Mouse (Mus musculus) brain, embryonic 14.5 days (tissue): ENCODE results near the gene Zfp385b. TPM values are rescaled to one million over a fixed set of nuclear protein-coding genes. Genes with fewer than 3 reads are reported as not detected.

Experiments
- DNase-seq: peaks from one replicate; pipeline ENCODE4 v3.0.0-alpha.2; 2011; ENCODE audit warnings: low read depth
- CTCF ChIP-seq: fragments of 200-500 bp; IDR thresholded peaks from 2 replicates; pipeline ENCODE4 v1.5.1; 2012; ENCODE audit warnings: inconsistent platforms, mild to moderate bottlenecking, moderate library complexity, borderline replicate concordance; ENCODE audit not compliant: insufficient read depth, insufficient read length; ENCODE audit errors: extremely low read depth
- POLR2A ChIP-seq: fragments of 200-500 bp; IDR thresholded peaks from 2 replicates; pipeline ENCODE4 v1.6.1; 2012; ENCODE audit warnings: mild to moderate bottlenecking, inconsistent platforms, borderline replicate concordance; ENCODE audit not compliant: poor library complexity, insufficient read depth, insufficient read length, severe bottlenecking; ENCODE audit errors: extremely low read depth
- polyA plus RNA-seq: library from polyadenylated mRNA; depleted of rRNA; stranded (reverse); fragments of >200 nt; gene quantifications from 2 replicates; pipeline ENCODE4 v1.2.3, GENCODE M21; 2012

The Zfp385b gene
- polyA plus RNA-seq, 1 experiment, result 13.8 TPM

- TF ChIP-seq CTCF (no peak), POLR2A (no peak)
- DNase-seq, result no peak
Measured at GRCm38 (mm10) chr2:77618686-77619085, 200.8 kb downstream of the Zfp385b start.

GRCm38 (mm10) chr2:77610303-77610991, 209.0 kb downstream of the Zfp385b start:
- peak; percentile 27 for DNase-seq

DNA sequence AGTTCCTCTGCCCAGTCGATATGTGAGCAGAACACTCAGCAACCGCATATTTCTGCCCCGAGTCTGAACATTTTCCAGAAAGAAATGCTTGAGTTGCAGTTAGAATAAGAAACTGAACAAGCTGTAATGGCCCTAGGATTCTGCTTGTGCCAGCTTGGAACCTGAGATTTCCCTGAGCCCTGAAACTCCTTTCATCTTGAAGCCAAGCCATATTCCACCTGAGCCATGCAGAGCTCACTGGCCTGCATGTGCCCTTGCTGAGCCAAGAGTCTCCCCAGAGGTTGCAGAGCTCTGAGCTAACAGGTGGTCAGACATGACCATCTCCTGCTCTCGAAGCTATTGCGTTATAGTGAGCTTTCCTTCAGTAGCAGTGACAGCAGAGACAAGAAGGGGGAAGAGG, 210.0 kb downstream of the Zfp385b start:
- DNase-seq, result no peak

More at GRCm38 (mm10) chr2:77610303-77610991, 209.0 kb downstream of the Zfp385b start:
- TF ChIP-seq POLR2A (no peak), CTCF (no peak)

DNA sequence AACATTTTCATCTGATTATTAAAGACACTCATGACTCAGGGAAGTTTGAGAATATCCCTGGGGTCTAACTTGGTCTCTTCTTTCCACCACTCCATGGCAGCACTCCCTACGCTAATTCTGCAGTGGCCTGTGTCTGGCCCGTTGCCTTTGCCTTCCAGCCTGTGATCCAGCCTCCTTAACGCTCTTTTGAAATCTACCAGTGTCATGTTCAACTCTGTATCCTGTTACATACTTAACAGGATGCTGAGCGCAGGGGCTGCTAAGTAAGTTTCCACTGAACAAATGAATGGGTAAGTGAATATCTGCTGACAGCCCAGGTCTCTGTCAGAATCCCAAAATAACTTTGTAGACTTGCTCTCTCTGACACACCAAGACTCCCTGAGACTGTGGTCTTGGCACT, 210.8 kb downstream of the Zfp385b start:
- TF ChIP-seq POLR2A (no peak), CTCF (no peak)
- DNase-seq, result no peak

More for the DNA sequence above, 210.0 kb downstream of the Zfp385b start:
- TF ChIP-seq POLR2A (no peak), CTCF (no peak)

DNA sequence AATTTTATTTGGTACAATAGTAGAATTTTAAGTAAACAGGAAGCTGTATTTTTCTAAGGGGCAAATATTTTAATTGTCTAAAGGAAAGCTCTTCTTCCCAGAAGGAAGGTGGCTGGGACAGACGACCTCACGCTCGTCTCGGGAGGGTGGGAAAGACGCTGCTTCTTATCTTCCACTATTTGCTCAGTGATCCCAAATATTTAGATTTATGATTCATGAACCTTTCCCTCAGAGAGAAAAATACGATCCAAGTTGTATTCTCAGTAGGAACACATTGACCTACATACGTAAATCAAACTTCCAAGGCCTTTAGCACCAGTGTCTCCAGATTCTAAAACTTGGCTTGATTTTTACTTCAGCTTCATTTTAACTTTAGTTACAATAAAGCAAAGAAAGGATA, 226.0 kb downstream of the Zfp385b start:
- DNase-seq, result no peak
- TF ChIP-seq POLR2A, result no peak
- TF ChIP-seq CTCF, result no peak

DNA sequence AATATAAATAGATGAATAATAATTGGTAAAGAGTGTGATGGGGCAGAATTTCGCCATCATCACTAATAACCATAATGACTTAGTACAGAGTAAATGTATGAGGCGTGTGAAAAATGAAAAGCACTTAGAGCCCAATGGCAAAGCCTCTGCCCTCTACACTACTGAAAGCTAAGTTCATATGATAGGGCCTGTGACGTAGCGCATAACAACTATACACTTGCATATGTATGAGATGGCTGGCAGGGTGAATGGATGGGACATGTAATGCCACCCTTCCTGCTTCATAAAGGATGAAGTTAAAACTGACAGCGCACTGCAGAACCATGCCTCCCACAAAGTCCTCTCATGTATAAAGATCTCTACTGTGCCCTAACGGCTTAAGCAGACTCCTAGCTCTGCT, 226.9 kb downstream of the Zfp385b start:
- DNase-seq, result peak; percentile 49
- TF ChIP-seq POLR2A (no peak), CTCF (no peak)

DNA sequence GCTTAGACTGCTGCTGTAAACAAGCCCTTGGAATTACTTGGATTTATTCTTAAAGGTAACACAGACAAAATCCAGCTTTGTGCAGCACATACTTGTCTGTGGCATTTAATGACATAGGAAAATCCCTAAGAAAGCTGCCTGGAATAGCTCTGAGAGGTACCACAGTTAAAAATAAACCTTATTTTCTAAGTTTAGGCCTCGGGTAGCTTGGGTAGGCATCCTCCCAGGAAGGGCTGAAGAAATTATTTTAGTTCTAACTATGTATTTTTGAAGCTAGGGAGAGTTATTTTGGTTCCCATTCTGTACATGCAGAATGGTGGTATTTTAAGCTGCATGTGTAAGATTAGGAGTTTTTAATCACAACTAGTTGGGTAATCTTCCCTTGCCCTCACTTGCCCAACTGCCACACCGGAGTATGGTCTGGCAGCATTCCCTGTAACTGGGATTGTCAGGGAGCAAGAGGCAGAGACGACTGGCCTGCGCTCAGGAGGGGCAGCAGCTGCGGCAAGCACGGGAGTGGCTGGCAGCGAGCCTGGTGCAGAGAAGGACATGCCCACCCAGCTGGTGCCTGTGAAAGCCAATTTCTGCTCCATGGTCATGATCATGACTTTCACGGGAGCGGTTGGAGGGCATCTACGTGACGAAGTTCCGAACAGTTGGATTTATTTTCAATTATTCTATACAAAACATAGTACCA, 230.1 kb downstream of the Zfp385b start:
- DNase-seq, result peak; percentile 83
- no peak for TF ChIP-seq POLR2A
- TF ChIP-seq CTCF, result no peak

DNA sequence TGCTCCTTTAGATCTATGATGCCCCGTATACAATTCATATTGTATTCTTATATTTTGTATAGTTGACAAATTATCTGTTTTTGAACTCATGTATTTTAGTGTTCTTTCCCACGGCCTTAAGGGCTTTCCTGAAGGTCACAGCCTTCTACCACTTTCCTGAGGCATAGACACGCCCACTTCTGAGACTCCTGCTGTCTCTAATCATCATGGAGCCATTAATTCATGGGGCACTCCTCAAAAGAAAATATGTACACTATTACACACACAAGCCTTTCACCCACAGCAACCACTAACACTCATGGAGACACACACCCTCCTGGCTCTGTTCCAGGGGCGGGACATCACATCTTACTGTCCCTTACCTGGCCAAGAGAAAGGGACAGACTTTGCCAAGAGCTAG, 232.1 kb downstream of the Zfp385b start:
- TF ChIP-seq POLR2A, result no peak
- no peak for TF ChIP-seq CTCF
- no peak for DNase-seq

GRCm38 (mm10) chr2:77586581-77587360, 232.7 kb downstream of the Zfp385b start:
- TF ChIP-seq POLR2A (no peak), CTCF (no peak)
- no peak for DNase-seq

DNA sequence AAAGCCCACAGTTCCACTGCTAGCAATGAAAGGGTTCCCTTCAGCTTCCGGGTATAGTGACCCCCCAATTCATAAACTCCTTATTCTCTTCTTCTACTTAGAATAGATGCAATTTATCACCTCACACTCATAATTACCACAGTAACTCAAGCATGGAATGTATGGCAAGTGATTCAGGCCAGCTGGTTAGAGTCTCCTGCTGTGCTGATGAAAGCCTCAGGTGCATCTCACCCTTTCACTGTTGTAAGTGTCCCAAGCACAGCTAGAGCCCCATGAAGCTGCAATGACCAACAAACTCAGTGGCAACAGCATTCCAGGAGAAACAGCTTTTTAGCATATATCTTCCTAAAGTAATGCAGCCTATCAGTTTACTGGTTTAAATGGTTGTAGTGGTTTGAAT, 235.9 kb downstream of the Zfp385b start:
- TF ChIP-seq CTCF (no peak), POLR2A (no peak)
- no peak for DNase-seq

- DNase-seq, result no peak
- TF ChIP-seq POLR2A, result no peak
- TF ChIP-seq CTCF, result no peak
Measured at GRCm38 (mm10) chr2:77576571-77576970, 242.9 kb downstream of the Zfp385b start.
